Mouse (Mus musculus) myocyte (in vitro differentiated cells): ENCODE data around the gene Slc2a3.

Experiments used
- MAX ChIP-seq: IDR thresholded peaks from one replicate; pipeline ENCODE4 v1.6.1; 2011; ENCODE audit warnings: low read depth, mild to moderate bottlenecking, control low read depth
- MYOG ChIP-seq, 3 experiments: IDR thresholded peaks; one replicate each; pipeline ENCODE4 v1.6.1; 2011; ENCODE audit warnings: control low read depth in 2 of 3, low read depth in 2 of 3, mild to moderate bottlenecking in 2 of 3; ENCODE audit not compliant: insufficient read length in 2 of 3, control insufficient read depth in 1 of 3, insufficient read depth in 1 of 3
- POLR2A ChIP-seq: IDR thresholded peaks from one replicate; pipeline ENCODE4 v1.6.1; 2011; ENCODE audit warnings: low read depth, mild to moderate bottlenecking, control low read depth, moderate library complexity; ENCODE audit not compliant: insufficient read length
- REST ChIP-seq: IDR thresholded peaks from one replicate; pipeline ENCODE4 v1.6.1; 2011; ENCODE audit warnings: mild to moderate bottlenecking, control low read depth, moderate library complexity; ENCODE audit not compliant: insufficient read depth, insufficient read length
- USF1 ChIP-seq: IDR thresholded peaks from one replicate; pipeline ENCODE4 v1.6.1; 2011; ENCODE audit warnings: low read depth, mild to moderate bottlenecking, control low read depth, moderate library complexity

DNA sequence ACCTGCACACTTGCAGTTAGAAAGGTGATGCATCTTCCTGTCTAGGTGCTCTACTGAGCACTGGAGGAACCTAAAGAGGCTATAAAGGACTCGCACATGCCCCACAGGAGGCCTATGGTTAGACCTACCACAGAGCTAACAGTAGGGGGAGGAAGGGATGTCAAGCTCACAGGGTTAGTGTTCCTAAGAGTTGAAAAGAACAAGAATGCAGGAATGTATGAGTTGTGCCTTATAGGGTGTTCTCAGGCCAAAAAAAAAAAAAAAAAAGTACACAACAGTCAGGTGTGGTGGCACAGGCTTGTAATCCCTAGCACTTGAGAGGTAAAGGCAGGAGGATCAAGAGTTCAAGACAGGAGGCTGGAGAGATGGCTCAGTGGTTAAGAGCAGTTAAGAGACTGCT lies 21.5 kb downstream of the Slc2a3 start:
- TF ChIP-seq REST = no peak
- no peak for TF ChIP-seq USF1
- TF ChIP-seq MAX = no peak
- no peak for TF ChIP-seq MYOG (IDR thresholded peaks at IDR 0.05; ENCODE audit: control insufficient read depth in 1 of 3, insufficient read depth in 1 of 3, insufficient read length in 2 of 3, low read depth in 2 of 3)
- TF ChIP-seq POLR2A = no peak
